Mouse (Mus musculus): Measurements from ENCODE around the gene Gm20518.

GRCm38 (mm10) chr16:17796971-17797811 is 94.3 kb downstream of the Gm20518 start, which contains the start of gene Scarf2:
- TF ChIP-seq CTCF (IDR thresholded peaks at IDR 0.05), result no peak
- TF ChIP-seq EP300 (IDR thresholded peaks at IDR 0.05), result no peak
